Mouse (Mus musculus): ENCODE measurements at regions not wholly inside any gene's neighbourhood (a gene's known extent, or its start where the extent isn't known, plus 50 kb on each side); places are given as distances from the start of the nearest gene placed in this dataset.

- DNase-seq (ENCODE audit: low read depth, low spot score) = no peak
- no peaks in the 10 kb centered on the region for H3K27me3 ChIP-seq (ENCODE audit: control insufficient read depth, insufficient read depth, low read length, poor library complexity, severe bottlenecking)
- no peaks in the 10 kb centered on the region for H3K36me3 ChIP-seq (ENCODE audit: control insufficient read depth, insufficient read depth, low read length, poor library complexity, severe bottlenecking)
Measured at GRCm38 (mm10) chr13:31349671-31350070, 206.3 kb upstream of the Foxq1 start.

GRCm38 (mm10) chr13:31351481-31351880 lies 204.5 kb upstream of the Foxq1 start:
- no peaks in the 10 kb centered on the region for H3K36me3 ChIP-seq (ENCODE audit: control insufficient read depth, insufficient read depth, low read length, poor library complexity, severe bottlenecking)
- DNase-seq (ENCODE audit: low read depth, low spot score) = no peak
- H3K27me3 ChIP-seq (ENCODE audit: control insufficient read depth, insufficient read depth, low read length, poor library complexity, severe bottlenecking) = no peaks in the 10 kb centered on the region

- DNase-seq (ENCODE audit: low read depth, low spot score) = no peak
- Histone ChIP-seq H3K36me3 (ENCODE audit: control insufficient read depth, insufficient read depth, low read length, poor library complexity, severe bottlenecking) (no peaks in the 10 kb centered on the region), H3K27me3 (ENCODE audit: control insufficient read depth, insufficient read depth, low read length, poor library complexity, severe bottlenecking) (no peaks in the 10 kb centered on the region)
Measured at GRCm38 (mm10) chr13:31352825-31353224, 203.1 kb upstream of the Foxq1 start.

GRCm38 (mm10) chr13:31359353-31359752 lies 196.6 kb upstream of the Foxq1 start:
- DNase-seq (ENCODE audit: low read depth, low spot score) = no peak
- H3K27me3 ChIP-seq (ENCODE audit: control insufficient read depth, insufficient read depth, low read length, poor library complexity, severe bottlenecking) = no peaks in the 10 kb centered on the region
- H3K36me3 ChIP-seq (ENCODE audit: control insufficient read depth, insufficient read depth, low read length, poor library complexity, severe bottlenecking) = no peaks in the 10 kb centered on the region

DNA sequence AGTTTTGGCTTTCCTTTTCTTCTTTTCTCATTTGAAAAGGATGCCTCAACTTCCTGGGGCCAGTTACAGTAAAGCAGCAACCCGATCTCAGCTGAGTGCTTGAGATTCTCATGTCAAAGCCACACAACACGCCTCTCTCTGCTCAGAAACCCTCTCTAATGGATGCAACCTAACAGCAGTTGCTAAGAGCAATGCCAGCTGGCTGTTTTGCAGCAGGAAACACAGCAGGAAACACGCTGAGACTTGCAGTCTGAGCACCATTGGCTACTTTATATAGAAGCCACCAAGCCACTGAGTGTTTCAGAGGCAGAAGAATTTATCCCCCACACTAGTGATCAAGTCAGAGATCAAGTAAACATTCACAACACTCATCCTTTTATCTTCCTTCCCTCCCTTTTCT lies 193.5 kb upstream of the Foxq1 start:
- no peak for DNase-seq (ENCODE audit: low read depth, low spot score)
- H3K36me3 ChIP-seq (ENCODE audit: control insufficient read depth, insufficient read depth, low read length, poor library complexity, severe bottlenecking) = no peaks in the 10 kb centered on the region

DNA sequence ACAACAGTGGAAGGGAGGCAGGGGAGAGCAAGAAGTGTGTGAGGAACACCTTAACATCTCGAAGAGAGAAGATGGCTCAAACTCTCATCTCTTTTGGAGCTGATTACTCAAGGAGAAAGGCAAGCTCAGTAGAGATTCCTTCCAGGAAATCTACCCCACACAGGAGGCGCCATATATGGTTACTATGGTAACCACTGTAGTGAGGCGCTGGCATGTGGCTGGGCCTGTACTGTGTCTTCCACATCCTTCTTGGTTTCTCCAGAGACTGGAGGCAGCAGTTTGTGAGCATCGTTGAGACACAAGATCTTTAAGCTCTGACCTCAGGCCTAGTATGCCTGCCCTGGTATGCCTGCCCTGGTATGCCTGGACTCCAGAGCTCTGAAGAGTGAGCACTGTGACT lies 191.6 kb upstream of the Foxq1 start:
- no peak for DNase-seq (ENCODE audit: low read depth, low spot score)
- no peaks in the 10 kb centered on the region for H3K27me3 ChIP-seq (ENCODE audit: control insufficient read depth, insufficient read depth, low read length, poor library complexity, severe bottlenecking)

More for the DNA sequence above, 193.5 kb upstream of the Foxq1 start:
- H3K27me3 ChIP-seq (ENCODE audit: control insufficient read depth, insufficient read depth, low read length, poor library complexity, severe bottlenecking) = no peaks in the 10 kb centered on the region

DNA sequence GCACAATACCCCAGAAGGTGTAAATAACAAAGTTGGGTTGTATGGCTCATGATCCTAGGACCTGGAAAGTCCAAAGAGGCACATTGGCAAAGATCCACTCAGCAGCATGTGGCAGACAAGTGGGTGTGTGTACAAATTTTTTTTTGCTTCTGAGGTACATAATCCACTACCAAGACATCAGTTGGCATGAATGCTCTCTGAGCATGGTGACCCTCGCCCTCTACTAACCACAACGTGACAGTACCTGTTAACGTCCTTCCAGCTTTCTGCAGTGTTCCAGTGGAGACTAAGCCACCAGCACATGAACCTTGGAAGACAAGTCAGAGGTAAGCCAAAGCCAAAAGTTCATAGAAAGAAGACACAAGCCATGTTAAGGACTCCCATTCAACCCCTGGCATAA lies 188.7 kb upstream of the Foxq1 start:
- Histone ChIP-seq H3K27me3 (ENCODE audit: control insufficient read depth, insufficient read depth, low read length, poor library complexity, severe bottlenecking) (no peaks in the 10 kb centered on the region), H3K36me3 (ENCODE audit: control insufficient read depth, insufficient read depth, low read length, poor library complexity, severe bottlenecking) (no peaks in the 10 kb centered on the region)
- DNase-seq (ENCODE audit: low read depth, low spot score) = no peak

More for the DNA sequence above, 191.6 kb upstream of the Foxq1 start:
- no peaks in the 10 kb centered on the region for H3K36me3 ChIP-seq (ENCODE audit: control insufficient read depth, insufficient read depth, low read length, poor library complexity, severe bottlenecking)

DNA sequence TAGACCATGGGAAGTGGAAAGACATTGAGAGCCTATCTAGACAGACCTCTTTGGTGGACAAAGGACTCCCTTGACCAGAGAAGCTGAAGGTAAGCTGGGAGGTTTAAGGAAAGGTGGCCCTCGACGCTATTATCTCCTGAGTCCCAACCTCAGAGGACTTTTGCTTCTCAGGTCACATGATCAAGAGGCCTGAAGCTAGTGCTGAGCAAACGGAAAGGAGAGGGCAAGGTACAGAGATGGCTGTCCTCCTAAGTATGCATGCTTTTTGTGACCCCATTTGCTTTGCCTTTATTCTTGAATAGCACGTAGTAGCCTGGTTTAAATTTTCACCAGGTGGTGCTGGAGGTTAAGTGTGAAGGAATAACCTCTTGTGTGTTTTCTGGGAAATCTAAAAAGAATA lies 186.8 kb upstream of the Foxq1 start:
- Histone ChIP-seq H3K27me3 (ENCODE audit: control insufficient read depth, insufficient read depth, low read length, poor library complexity, severe bottlenecking) (no peaks in the 10 kb centered on the region), H3K36me3 (ENCODE audit: control insufficient read depth, insufficient read depth, low read length, poor library complexity, severe bottlenecking) (no peaks in the 10 kb centered on the region)
- DNase-seq (ENCODE audit: low read depth, low spot score) = no peak

DNA sequence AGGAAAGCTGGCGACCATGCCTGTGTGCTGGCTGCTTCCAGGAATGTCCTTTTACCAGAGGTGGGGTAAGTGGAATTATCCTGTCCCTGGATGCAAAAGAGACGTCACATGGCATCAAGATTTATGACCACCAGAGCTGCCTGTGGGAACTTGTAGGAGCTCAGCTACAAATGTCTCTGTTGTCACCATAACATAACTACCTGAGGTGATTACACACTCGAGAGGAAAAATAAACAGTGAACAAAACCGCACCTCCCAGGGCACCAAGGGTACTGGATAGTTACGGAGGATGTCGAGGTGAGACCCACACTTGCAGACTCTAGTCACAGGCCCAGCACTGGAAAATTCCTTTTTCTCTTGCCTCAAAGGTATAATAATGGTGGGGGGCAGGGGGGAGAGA lies 185.1 kb upstream of the Foxq1 start:
- no peak for DNase-seq (ENCODE audit: low read depth, low spot score)
- Histone ChIP-seq H3K27me3 (ENCODE audit: control insufficient read depth, insufficient read depth, low read length, poor library complexity, severe bottlenecking) (no peaks in the 10 kb centered on the region), H3K36me3 (ENCODE audit: control insufficient read depth, insufficient read depth, low read length, poor library complexity, severe bottlenecking) (no peaks in the 10 kb centered on the region)

GRCm38 (mm10) chr13:31374006-31374405 lies 181.9 kb upstream of the Foxq1 start:
- Histone ChIP-seq H3K36me3 (ENCODE audit: control insufficient read depth, insufficient read depth, low read length, poor library complexity, severe bottlenecking) (no peaks in the 10 kb centered on the region), H3K27me3 (ENCODE audit: control insufficient read depth, insufficient read depth, low read length, poor library complexity, severe bottlenecking) (no peaks in the 10 kb centered on the region)
- peak; percentile 1 for DNase-seq (ENCODE audit: low read depth, low spot score)

- Histone ChIP-seq H3K36me3 (ENCODE audit: control insufficient read depth, insufficient read depth, low read length, poor library complexity, severe bottlenecking) (no peaks in the 10 kb centered on the region), H3K27me3 (ENCODE audit: control insufficient read depth, insufficient read depth, low read length, poor library complexity, severe bottlenecking) (no peaks in the 10 kb centered on the region)
- no peak for DNase-seq (ENCODE audit: low read depth, low spot score)
Measured at GRCm38 (mm10) chr13:31393421-31394215, 162.3 kb upstream of the Foxq1 start.

GRCm38 (mm10) chr13:31396216-31396910 lies 159.6 kb upstream of the Foxq1 start:
- no peak for DNase-seq (ENCODE audit: low read depth, low spot score)
- Histone ChIP-seq H3K27me3 (ENCODE audit: control insufficient read depth, insufficient read depth, low read length, poor library complexity, severe bottlenecking) (no peaks in the 10 kb centered on the region), H3K36me3 (ENCODE audit: control insufficient read depth, insufficient read depth, low read length, poor library complexity, severe bottlenecking) (no peaks in the 10 kb centered on the region)

DNA sequence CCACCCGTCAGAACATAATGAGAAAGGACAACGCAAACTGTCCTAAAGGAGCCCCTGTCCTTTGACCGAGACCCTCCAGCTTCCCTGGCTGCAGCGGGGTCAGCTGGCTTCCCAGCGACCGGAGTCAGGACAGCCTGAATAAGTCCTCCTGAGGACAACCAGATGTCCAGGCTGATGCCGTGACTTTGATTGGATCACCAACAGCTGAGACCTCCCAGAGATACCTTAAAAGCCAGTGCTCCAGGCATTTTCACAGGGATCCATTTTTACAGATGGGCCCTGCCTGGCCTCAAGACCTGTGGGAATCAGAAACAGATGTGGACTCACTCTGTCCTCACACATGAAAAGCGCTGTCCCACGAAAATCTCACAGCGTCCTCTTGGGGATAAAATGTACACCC lies 158.7 kb upstream of the Foxq1 start:
- no peak for DNase-seq (ENCODE audit: low read depth, low spot score)
- Histone ChIP-seq H3K27me3 (ENCODE audit: control insufficient read depth, insufficient read depth, low read length, poor library complexity, severe bottlenecking) (no peaks in the 10 kb centered on the region), H3K36me3 (ENCODE audit: control insufficient read depth, insufficient read depth, low read length, poor library complexity, severe bottlenecking) (no peaks in the 10 kb centered on the region)

DNA sequence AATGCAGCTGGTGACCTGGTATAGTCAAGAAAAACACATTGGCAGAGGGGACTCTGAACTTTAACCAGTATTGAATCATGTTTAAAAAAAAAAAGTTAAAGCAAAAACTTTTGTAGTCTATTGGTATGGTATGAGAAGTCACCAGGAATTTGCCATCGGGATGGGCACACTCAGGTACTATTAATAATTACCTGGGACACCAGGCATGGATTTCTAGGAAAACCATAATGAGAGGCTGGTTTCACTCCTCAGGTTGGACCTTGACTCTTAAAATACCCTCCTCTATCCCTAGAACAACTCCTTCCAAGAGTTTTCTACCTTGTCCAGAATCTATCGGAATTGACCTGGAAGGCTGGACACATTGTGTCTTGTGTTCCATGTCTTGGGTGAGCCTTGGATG lies 155.5 kb upstream of the Foxq1 start:
- no peaks in the 10 kb centered on the region for H3K27me3 ChIP-seq (ENCODE audit: control insufficient read depth, insufficient read depth, low read length, poor library complexity, severe bottlenecking)
- no peaks in the 10 kb centered on the region for H3K36me3 ChIP-seq (ENCODE audit: control insufficient read depth, insufficient read depth, low read length, poor library complexity, severe bottlenecking)
- DNase-seq (ENCODE audit: low read depth, low spot score) = no peak

GRCm38 (mm10) chr13:31405312-31405711 lies 150.6 kb upstream of the Foxq1 start:
- Histone ChIP-seq H3K27me3 (ENCODE audit: control insufficient read depth, insufficient read depth, low read length, poor library complexity, severe bottlenecking) (no peaks in the 10 kb centered on the region), H3K36me3 (ENCODE audit: control insufficient read depth, insufficient read depth, low read length, poor library complexity, severe bottlenecking) (no peaks in the 10 kb centered on the region)
- no peak for DNase-seq (ENCODE audit: low read depth, low spot score)
